Mouse (Mus musculus) c-Kit-positive CD71-negative TER-119-negative erythroid progenitor cells, embryonic 14.5 days (primary cell): ENCODE data around the gene Calm3.

ENCODE experiments used
- DNase-seq: peaks from one replicate; pipeline ENCODE4 v3.0.0-alpha.2; 2013; ENCODE audit warnings: low read depth

The Calm3 gene

GRCm38 (mm10) chr7:16940292-16940691 is 16.4 kb upstream of the Calm3 start:
- DNase-seq = no peak

- DNase-seq = no peak
These were observed 14.3 kb upstream of the Calm3 start for GRCm38 (mm10) chr7:16938117-16938791.

DNA sequence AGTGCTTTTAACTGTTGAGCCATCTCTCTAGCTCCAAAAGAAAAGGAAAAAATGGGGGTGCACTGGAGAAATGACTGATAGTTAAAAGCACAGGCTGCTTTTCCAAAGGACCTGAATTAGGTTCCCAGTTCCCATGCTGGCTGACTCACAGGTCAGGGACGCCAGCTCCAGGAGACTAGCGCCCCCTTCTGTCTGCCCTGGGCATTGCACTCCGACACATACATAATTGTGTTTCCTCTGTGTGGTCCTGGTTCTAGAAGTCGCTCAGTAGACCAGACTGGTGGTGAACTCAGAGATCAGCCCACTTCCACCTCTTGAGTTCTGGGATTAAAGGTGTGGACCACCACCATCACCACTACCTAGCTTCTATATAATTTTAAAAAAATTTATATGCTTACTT is 13.4 kb upstream of the Calm3 start:
- DNase-seq = no peak

- DNase-seq = no peak
These were observed 9.0 kb upstream of the Calm3 start for GRCm38 (mm10) chr7:16932704-16933577.

DNA sequence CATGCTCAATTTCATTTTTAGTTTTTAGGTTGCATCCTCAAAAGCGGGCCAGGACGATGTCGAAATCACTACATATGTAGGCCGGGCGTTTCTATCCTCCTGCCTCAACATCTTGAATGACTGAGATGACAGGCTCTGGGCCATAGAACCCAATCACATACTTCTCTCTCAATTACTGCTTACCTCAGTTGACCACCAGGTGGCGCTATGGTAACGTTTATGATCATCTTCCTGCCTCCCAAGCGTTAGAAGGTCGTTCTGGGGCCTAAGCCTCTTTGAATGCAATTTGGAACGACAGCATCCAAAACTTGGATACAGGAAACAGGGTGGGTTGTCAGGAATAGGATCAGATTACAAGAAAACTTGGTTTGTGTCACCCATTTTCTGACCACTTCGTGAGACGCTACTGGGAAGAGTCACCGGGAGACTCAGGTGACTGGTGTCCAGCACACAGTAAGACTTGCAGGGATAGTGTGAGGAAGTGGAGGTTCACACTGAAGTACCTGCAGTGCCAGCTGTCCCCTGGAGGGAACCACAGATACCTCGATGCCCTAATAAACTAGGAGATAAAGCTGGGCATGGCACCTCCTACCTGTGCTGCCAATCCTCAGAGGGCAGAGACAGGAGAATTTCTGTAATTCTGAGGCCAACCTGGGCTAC is 8.2 kb upstream of the Calm3 start:
- peak; percentile 92 for DNase-seq

DNA sequence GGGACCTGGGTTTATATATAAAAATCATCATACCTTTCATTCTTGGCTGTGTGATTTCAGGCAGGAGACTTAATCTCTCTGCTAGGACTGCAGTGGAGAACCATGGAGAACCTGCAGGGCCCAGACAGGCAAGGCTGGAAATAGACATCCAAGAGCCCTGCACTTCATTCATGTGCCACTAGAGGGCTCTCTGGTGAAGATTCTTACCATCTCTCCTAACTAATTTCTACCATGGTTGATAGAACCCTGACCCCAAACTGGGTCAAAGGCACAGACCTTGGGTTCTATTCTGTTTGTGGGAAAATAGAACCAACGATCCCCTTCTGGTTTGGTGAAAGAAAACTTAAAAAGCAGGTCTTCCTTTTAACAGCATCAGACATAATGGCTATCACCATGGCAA is 6.9 kb upstream of the Calm3 start:
- peak; percentile 68 for DNase-seq

- no peak for DNase-seq
These were observed 4.4 kb upstream of the Calm3 start for GRCm38 (mm10) chr7:16928341-16928740.

GRCm38 (mm10) chr7:16923283-16924036 is 454 bp downstream of the Calm3 start:
- no peak for DNase-seq

DNA sequence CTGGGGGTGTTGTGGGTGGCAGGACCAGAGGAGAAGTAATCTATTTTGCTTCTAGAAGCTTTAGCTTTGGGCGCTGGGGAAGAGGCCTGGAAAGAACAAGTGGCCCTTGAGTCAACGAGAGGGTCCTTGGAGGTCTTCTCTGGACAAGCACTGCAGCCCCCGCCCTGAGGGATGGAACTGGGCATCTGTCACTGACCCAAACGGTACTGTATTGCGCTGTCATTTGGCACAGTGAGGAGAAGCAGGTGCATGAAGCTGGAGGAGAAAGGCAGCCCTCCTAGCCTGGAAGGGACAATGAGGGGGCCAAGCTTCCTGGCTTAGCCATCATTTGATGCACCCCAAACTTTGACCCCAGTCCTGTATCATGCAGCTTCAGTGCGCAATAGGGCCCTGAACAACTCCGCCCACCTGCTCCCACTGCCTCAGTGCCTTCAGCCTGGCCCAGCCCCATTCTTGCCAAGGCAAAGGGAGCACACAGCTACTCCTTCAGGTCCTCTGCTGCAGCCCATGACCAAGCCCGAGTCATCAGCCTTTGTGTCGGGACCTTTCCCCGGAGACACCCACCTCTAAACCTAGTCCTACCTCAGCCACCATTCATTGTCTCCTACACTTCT is 1.4 kb downstream of the Calm3 start:
- DNase-seq = no peak

DNA sequence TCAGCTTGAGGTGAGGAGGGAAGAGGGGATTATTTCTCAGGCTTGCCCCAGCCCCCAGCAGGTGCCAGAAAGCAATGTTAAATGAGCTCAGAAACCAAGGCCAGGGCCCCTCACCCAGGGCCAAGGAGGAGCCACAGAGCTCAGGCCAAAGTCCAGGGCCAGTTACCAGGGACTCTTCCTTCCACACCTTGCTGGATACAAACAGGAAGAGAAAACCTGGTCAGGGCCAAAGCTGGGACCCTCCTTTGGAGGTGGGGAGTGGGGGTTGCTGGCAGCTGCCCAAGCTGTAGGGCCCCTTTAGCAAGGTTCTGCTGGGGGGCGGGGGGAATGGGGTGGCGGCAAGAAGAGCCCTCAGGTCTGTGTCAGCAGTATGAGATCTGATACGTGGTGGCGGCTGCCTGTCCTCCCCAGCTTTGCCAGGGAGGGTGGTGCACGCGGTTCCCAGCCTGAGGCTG is 2.0 kb downstream of the Calm3 start:
- no peak for DNase-seq

DNA sequence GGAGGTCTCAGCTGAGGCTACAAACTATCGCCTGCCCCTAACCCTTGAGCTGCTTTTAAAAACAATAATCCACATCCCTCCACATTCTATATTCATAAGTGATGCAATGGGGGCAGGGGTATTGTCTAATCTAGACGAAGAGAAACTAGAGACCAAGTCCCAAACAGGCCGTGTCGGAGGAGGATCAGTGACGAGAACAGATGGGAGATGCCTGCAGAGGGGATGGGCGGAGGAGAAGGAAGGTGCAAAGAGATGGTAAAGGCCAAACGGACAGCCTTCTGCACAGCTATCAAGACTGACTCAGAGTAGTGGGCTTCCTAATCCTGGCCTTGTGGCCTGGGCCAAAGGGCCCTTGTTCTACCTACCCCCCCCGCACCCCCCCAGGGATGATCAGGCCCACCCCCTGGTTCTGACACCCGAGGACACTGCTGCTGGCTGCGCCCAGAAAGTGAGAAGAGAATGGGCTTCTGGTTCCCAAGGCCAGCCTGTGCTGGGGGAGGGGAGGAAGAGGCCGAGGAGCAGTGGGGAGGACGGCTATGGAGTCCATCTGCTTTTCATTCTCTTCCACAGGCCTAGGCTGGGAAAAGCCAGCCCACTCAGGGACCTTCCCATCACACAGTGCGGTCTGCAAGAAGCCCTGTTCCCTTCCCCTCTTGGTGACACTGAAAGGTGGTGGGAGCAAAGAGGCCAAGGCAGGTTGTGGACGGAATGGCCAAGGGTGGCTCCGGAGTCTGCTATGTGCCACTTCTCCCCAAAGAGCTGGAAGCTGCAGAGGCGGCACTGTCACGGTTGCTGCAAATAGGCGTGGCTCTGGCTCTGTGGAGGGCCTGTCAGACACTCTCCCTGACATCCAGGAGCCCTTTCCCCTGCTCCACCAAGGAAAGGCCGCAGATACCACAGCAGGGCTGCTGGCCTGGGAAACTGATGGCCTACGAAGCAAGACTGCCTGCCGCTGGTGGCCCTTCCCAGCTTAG is 2.8 kb downstream of the Calm3 start:
- DNase-seq = no peak

GRCm38 (mm10) chr7:16920150-16920579 is 3.7 kb downstream of the Calm3 start:
- no peak for DNase-seq

GRCm38 (mm10) chr7:16919395-16920149 is 4.3 kb downstream of the Calm3 start:
- DNase-seq = no peak

GRCm38 (mm10) chr7:16918670-16919069 is 5.2 kb downstream of the Calm3 start:
- no peak for DNase-seq

DNA sequence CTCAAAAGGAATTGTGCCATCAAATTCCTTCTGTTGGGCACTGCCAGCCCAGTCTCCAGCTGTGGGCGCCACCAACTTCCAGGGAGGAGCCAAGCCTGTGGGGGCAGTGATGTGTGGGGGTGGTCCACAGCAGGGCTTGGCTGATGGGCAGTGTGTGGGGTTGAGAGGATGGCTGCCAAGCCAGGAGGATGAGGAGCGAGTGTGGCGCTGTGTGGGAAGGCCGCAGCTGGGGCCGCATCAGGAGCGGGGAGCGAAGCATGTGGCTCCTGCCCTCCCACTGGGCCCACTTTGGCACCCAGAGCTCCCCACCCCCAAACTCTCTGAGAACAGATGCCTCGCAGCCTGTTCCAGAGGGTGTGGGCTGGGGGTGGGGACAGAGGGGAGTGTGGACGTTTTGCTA is 5.9 kb downstream of the Calm3 start:
- DNase-seq = no peak

GRCm38 (mm10) chr7:16917447-16917846 is 6.5 kb downstream of the Calm3 start:
- DNase-seq = no peak

DNA sequence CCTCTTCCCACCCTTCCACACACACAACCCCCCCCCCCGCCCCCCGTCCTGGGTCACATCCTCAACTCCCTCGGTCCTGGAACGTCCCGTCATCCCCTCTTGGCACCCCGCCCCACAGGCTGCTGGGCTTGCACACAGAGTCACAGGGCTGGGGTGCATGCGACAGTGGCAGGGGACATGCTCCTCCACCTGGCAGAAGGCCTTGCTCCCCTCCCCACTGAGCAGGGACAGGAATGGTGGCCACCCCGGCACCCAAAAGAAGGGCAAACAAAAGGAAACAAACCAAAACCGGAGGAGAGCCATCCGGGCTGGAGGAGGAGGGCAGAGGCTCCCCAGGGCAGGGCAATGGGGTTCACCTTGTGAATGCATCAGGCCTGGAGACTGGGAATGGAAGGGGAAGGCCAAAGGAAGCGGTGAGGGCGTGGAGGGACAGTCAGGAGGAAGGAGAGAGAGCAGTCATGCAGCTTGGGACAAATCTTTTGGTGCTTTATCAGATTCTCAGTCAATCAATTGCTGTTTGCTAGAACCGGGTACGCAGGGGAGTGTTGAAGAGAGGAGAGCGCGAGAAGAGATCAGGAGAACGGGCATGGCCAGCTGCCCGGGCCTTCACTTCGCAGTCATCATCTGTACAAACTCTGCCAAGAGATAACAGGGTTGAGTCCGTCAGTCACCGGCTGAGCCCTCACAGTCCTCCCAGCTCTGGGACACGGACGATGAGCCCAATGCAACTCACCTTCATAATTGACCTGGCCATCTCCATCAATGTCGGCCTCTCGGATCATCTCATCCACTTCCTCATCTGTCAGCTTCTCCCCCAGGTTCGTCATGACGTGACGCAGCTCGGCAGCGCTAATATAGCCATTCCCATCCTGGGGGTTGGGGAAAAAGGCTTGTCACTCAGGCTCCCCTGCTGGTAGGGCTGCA is 7.3 kb downstream of the Calm3 start:
- DNase-seq = no peak
